8 mouse cellular contexts compared by ENCODE assay signal in the genomic region with DNA sequence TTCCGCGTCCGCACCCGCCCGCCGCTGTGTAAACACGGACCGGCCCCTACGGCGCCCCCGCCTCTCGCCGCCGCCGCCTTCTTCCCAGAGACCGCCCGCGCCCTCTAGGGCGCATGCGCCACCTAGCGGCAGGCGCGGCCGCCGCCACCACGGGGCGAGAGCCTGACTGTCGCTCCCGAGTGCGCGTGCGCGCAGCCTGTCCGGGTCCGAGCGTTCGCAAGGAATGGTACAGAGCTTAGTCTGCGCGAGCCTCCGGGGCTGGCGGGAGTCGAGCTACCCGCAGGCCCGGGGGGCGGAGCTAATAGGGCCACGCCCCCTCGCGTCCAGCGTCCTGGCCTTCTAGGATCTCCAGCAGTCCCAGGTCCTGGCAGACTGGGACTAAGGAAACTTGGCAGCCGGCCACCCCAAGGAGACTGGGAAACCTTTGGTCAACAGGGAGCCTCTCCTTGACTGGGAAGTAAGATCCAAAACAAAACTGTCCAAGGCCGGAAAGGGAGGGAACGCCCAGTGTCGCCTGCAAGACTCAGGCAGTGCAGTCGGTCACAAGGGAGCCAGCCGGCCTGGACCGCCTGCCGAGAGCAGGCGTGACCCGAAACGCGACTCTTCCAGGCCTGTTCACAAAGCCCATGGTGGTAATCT. TPM values are rescaled to one million over a fixed set of nuclear protein-coding genes. Genes with fewer than 3 reads are reported as not detected.
DNase-seq lines count a peak whose midpoint lies in the region; ATAC-seq and TF ChIP-seq lines count a peak whose summit lies in the region.

TSS of gene Fcho2 (minus strand) at position 303 of the 639 bp plus-strand sequence.

- DNase-seq in gastrocnemius, postnatal 10 days = peak; percentile 99
- DNase-seq in induced T-regulatory cell, adult 2 months (ENCODE audit: low read depth) = peak; percentile 94
- DNase-seq in left cerebral cortex, adult 9 months (ENCODE audit: low spot score in 2 of 2) = peak; percentile 91 to 96
- peak; percentile 94 for DNase-seq in right cerebral cortex, postnatal 14 days
- peak; percentile 95 to 97 for DNase-seq in urinary bladder, postnatal 36 days (ENCODE audit: low spot score in 2 of 2)

- peak; percentile 58 for ATAC-seq in activated CD4-positive, CD25-positive, alpha-beta regulatory T cell, adult 4 months
- ATAC-seq in megakaryocyte progenitor cell, adult 5-6 weeks (replicated peaks; ENCODE audit: poor library complexity) = peak; percentile 76

- peak within 1 kb of the TSS; percentile 86 for H3K27ac ChIP-seq in cortical plate, adult 2 months (ENCODE audit: insufficient read depth, low read length)

- TF ChIP-seq CTCF in cortical plate, adult 2 months (IDR thresholded peaks at IDR 0.05; ENCODE audit: extremely low read depth, insufficient read depth, low read length) = peak; percentile 39

- peaks cover 5% of the 10 kb centered on the region; the same call in 1 of the 2 replicates for H3K4me1 ChIP-seq in cortical plate, adult 2 months (ENCODE audit: control insufficient read depth, insufficient read depth, low read length)

- peak within 1 kb of the TSS; percentile 98 for H3K4me3 ChIP-seq in cortical plate, adult 2 months (ENCODE audit: insufficient read depth, low read length)

- TF ChIP-seq POLR2A in cortical plate, adult 2 months (IDR thresholded peaks at IDR 0.05; ENCODE audit: extremely low read depth, insufficient read depth, low read length) = peak; percentile 62; the same call in 1 of the 2 replicates

RNA-seq across cellular contexts. Expression of gene Fcho2, which starts in this region (rescaled TPM):
- 10 to 100 TPM; 42.3 to 47.9 TPM for polyA plus RNA-seq in activated CD4-positive, CD25-positive, alpha-beta regulatory T cell, adult 4 months (2017; shearing (Covaris generic))
- polyA plus RNA-seq in cortical plate, adult 2 months (2012; rRNA removed) = 29.1 and 30.4 TPM in 2 replicates
- total RNA-seq in gastrocnemius, postnatal 10 days (2021) = 10 to 100 TPM; 26.0 to 34.6 TPM
- 41.8 and 51.1 TPM in 2 replicates for total RNA-seq in megakaryocyte progenitor cell, adult 5-6 weeks (2015)
- total RNA-seq in megakaryocyte progenitor cell, adult 5-6 weeks (2017) = 10.7 and 15.9 TPM in 2 replicates

Comparison
In these comparisons a context has a peak if more than half of its experiments do, and no peak if none do; other contexts are left out.
1. Peak in every context shown above with its lines: DNase-seq, ATAC-seq, H3K4me3 ChIP-seq and H3K27ac ChIP-seq.